Mouse (Mus musculus) hindbrain, embryonic 15.5 days (tissue): ENCODE data around the gene Klf16. TPM values are rescaled to one million over a fixed set of nuclear protein-coding genes. Genes with fewer than 3 reads are reported as not detected.

Source experiments
- ATAC-seq: fragments of 200-750 bp; cut with Nextera tagmentation; 2 replicates; pipeline ENCODE4 v1.8.0; 2017; ENCODE audit warnings: low read depth, moderate number of reproducible peaks, moderate TSS enrichment; ENCODE audit not compliant: low FRiP score
- H3K27ac ChIP-seq: fragments of 300-500 bp; sonication (generic); replicated peaks from 2 replicates; pipeline ENCODE4 v1.5.1; 2015; ENCODE audit warnings: mild to moderate bottlenecking, inconsistent platforms
- H3K27me3 ChIP-seq: fragments of 300-500 bp; sonication (generic); 2 replicates; pipeline ENCODE4 v1.6.1; 2015; ENCODE audit warnings: control low read depth, inconsistent platforms
- H3K36me3 ChIP-seq: fragments of 300-500 bp; sonication (generic); 2 replicates; pipeline ENCODE4 v1.6.1; 2015; ENCODE audit warnings: control low read depth, inconsistent platforms
- H3K4me1 ChIP-seq: fragments of 300-500 bp; sonication (generic); replicated peaks from 2 replicates; pipeline ENCODE4 v1.6.1; 2015; ENCODE audit warnings: control low read depth, inconsistent platforms
- H3K4me2 ChIP-seq: fragments of 300-500 bp; sonication (generic); 2 replicates; pipeline ENCODE4 v1.6.1; 2015; ENCODE audit warnings: moderate library complexity, mild to moderate bottlenecking, inconsistent platforms
- H3K4me3 ChIP-seq: fragments of 300-500 bp; sonication (generic); 2 replicates; pipeline ENCODE4 v1.5.1; 2015; ENCODE audit warnings: mild to moderate bottlenecking, inconsistent platforms
- H3K9ac ChIP-seq: fragments of 300-500 bp; sonication (generic); 2 replicates; pipeline ENCODE4 v1.6.1; 2015; ENCODE audit warnings: inconsistent platforms
- H3K9me3 ChIP-seq: fragments of 300-500 bp; sonication (generic); 2 replicates; pipeline ENCODE4 v1.6.1; 2016; ENCODE audit warnings: control low read depth, inconsistent platforms
- WGBS: fragments of 180-500 bp; shearing (Covaris S2); methylation state at CpG from one replicate; pipeline ENCODE4 v1.1.7; 2015; 5-methylcytosine and 5-hydroxymethylcytosine counted together
- polyA plus RNA-seq: library from polyadenylated mRNA; unstranded; fragments of >200 nt; fragmentation: Nextera tagmentation; extraction: Ambion mirVana; gene quantifications from 2 replicates; pipeline ENCODE4 v1.2.1, GENCODE M21; 2015

The Klf16 gene
- 6.3 and 6.7 TPM in 2 replicates for polyA plus RNA-seq

GRCm38 (mm10) chr10:80577195-80578130 is at the start of gene Klf16:
TSS of gene Klf16 (minus strand) at chr10:80577321.
- Histone ChIP-seq H3K9ac (peak within 1 kb of the TSS; percentile 76), H3K36me3 (peaks cover 3% of the 10 kb centered on the region; the same call in 1 of the 2 replicates), H3K4me2 (peak within 1 kb of the TSS; percentile 92), H3K27me3 (no peaks in the 10 kb centered on the region), H3K4me1 (peaks cover 44% of the 10 kb centered on the region), H3K27ac (peak within 1 kb of the TSS; percentile 91), H3K4me3 (peak within 1 kb of the TSS; percentile 87), H3K9me3 (no peaks in the 10 kb centered on the region)
- WGBS, result under 1% methylated on average over 71 of the region's 97 CpGs
- peak; percentile 87 for ATAC-seq

- H3K4me2 ChIP-seq, result no peak overlapping the region
- H3K9me3 ChIP-seq, result no peaks in the 10 kb centered on the region
- 90% methylated on average over 4 of the region's 4 CpGs for WGBS
- H3K9ac ChIP-seq, result no peak overlapping the region
- ATAC-seq, result no peak
- no peaks in the 10 kb centered on the region for H3K36me3 ChIP-seq
- no peaks in the 10 kb centered on the region for H3K27me3 ChIP-seq
- H3K4me3 ChIP-seq, result no peak overlapping the region
- H3K4me1 ChIP-seq, result peaks cover 56% of the 10 kb centered on the region
- no peak overlapping the region for H3K27ac ChIP-seq
These were observed 48.6 kb upstream of the Klf16 start for GRCm38 (mm10) chr10:80625764-80626163.

- Histone ChIP-seq H3K36me3 (no peaks in the 10 kb centered on the region), H3K4me1 (peaks cover 45% of the 10 kb centered on the region), H3K4me3 (peak overlapping the region; percentile 80), H3K9ac (peak overlapping the region; percentile 78), H3K9me3 (no peaks in the 10 kb centered on the region), H3K4me2 (peak overlapping the region; percentile 97), H3K27me3 (no peaks in the 10 kb centered on the region), H3K27ac (peak overlapping the region; percentile 82)
- 16% methylated on average over 15 of the region's 15 CpGs for WGBS
- ATAC-seq, result no peak
These were observed 46.5 kb upstream of the Klf16 start for GRCm38 (mm10) chr10:80623457-80624191.

GRCm38 (mm10) chr10:80622661-80623456 is 45.7 kb upstream of the Klf16 start, which contains the start of gene Csnk1g2:
TSS of gene Csnk1g2 (plus strand) at chr10:80622838.
- Histone ChIP-seq H3K9me3 (no peaks in the 10 kb centered on the region), H3K4me3 (peak within 1 kb of the TSS; percentile 80), H3K36me3 (no peaks in the 10 kb centered on the region), H3K9ac (peak within 1 kb of the TSS; percentile 78), H3K27ac (peak within 1 kb of the TSS; percentile 97), H3K4me2 (peak within 1 kb of the TSS; percentile 97), H3K4me1 (peaks cover 42% of the 10 kb centered on the region), H3K27me3 (no peaks in the 10 kb centered on the region)
- ATAC-seq, result no peak; the same call in 1 of the 2 replicates
- 1% methylated on average over 81 of the region's 85 CpGs for WGBS

- Histone ChIP-seq H3K9me3 (no peaks in the 10 kb centered on the region), H3K27me3 (no peaks in the 10 kb centered on the region), H3K4me3 (peak overlapping the region; percentile 80), H3K4me1 (peaks cover 38% of the 10 kb centered on the region), H3K9ac (peak overlapping the region; percentile 56), H3K27ac (peak overlapping the region; percentile 97), H3K36me3 (no peaks in the 10 kb centered on the region), H3K4me2 (peak overlapping the region; percentile 97)
- under 1% methylated on average over 64 of the region's 64 CpGs for WGBS
- peak; percentile 97 for ATAC-seq
These were observed 45.0 kb upstream of the Klf16 start for GRCm38 (mm10) chr10:80621940-80622660.

- H3K27ac ChIP-seq, result peak overlapping the region; percentile 97
- WGBS, result 2% methylated on average over 9 of the region's 9 CpGs
- peaks cover 38% of the 10 kb centered on the region for H3K4me1 ChIP-seq
- no peaks in the 10 kb centered on the region for H3K9me3 ChIP-seq
- no peaks in the 10 kb centered on the region for H3K36me3 ChIP-seq
- peak overlapping the region; percentile 75 for H3K4me2 ChIP-seq
- H3K9ac ChIP-seq, result peak overlapping the region; percentile 47
- no peaks in the 10 kb centered on the region for H3K27me3 ChIP-seq
- peak; percentile 0; the same call in 1 of the 2 replicates for ATAC-seq
- H3K4me3 ChIP-seq, result peak overlapping the region; percentile 80
These were observed 44.5 kb upstream of the Klf16 start for GRCm38 (mm10) chr10:80621690-80621939.

- 56% methylated on average over 16 of the region's 16 CpGs for WGBS
- peak overlapping the region; percentile 97 for H3K27ac ChIP-seq
- ATAC-seq, result no peak
- H3K9ac ChIP-seq, result peak overlapping the region; percentile 47
- H3K9me3 ChIP-seq, result no peaks in the 10 kb centered on the region
- peaks cover 5% of the 10 kb centered on the region; the same call in 1 of the 2 replicates for H3K36me3 ChIP-seq
- peak overlapping the region; percentile 80 for H3K4me3 ChIP-seq
- H3K4me2 ChIP-seq, result peak overlapping the region; percentile 75
- peaks cover 38% of the 10 kb centered on the region for H3K4me1 ChIP-seq
- no peaks in the 10 kb centered on the region for H3K27me3 ChIP-seq
These were observed 43.9 kb upstream of the Klf16 start for GRCm38 (mm10) chr10:80620796-80621689.

GRCm38 (mm10) chr10:80620365-80620764 is 43.2 kb upstream of the Klf16 start:
- no peak overlapping the region for H3K27ac ChIP-seq
- 87% methylated on average over 9 of the region's 9 CpGs for WGBS
- H3K9me3 ChIP-seq, result no peaks in the 10 kb centered on the region
- H3K4me3 ChIP-seq, result no peak overlapping the region
- no peak overlapping the region for H3K9ac ChIP-seq
- peaks cover 33% of the 10 kb centered on the region for H3K4me1 ChIP-seq
- H3K36me3 ChIP-seq, result peaks cover 10% of the 10 kb centered on the region; the same call in 1 of the 2 replicates
- no peak for ATAC-seq
- H3K27me3 ChIP-seq, result no peaks in the 10 kb centered on the region
- no peak overlapping the region for H3K4me2 ChIP-seq

GRCm38 (mm10) chr10:80619465-80620244 is 42.5 kb upstream of the Klf16 start:
- no peak overlapping the region for H3K27ac ChIP-seq
- H3K4me2 ChIP-seq, result no peak overlapping the region
- ATAC-seq, result no peak
- peaks cover 17% of the 10 kb centered on the region; the same call in 1 of the 2 replicates for H3K36me3 ChIP-seq
- no peaks in the 10 kb centered on the region for H3K9me3 ChIP-seq
- peaks cover 26% of the 10 kb centered on the region for H3K4me1 ChIP-seq
- no peak overlapping the region for H3K9ac ChIP-seq
- no peaks in the 10 kb centered on the region for H3K27me3 ChIP-seq
- no peak overlapping the region for H3K4me3 ChIP-seq
- WGBS, result 28% methylated on average over 8 of the region's 8 CpGs

- no peak for ATAC-seq
- H3K27me3 ChIP-seq, result no peaks in the 10 kb centered on the region
- H3K9ac ChIP-seq, result no peak overlapping the region
- WGBS, result 80% methylated on average over 9 of the region's 9 CpGs
- H3K9me3 ChIP-seq, result no peaks in the 10 kb centered on the region
- no peak overlapping the region for H3K27ac ChIP-seq
- H3K4me1 ChIP-seq, result peaks cover 11% of the 10 kb centered on the region
- H3K4me3 ChIP-seq, result no peak overlapping the region
- H3K4me2 ChIP-seq, result no peak overlapping the region
- H3K36me3 ChIP-seq, result peaks cover 27% of the 10 kb centered on the region
These were observed 41.1 kb upstream of the Klf16 start for GRCm38 (mm10) chr10:80618181-80618580.
